Mouse (Mus musculus): ENCODE measurements around the gene Hipk4. TPM values are rescaled to one million over a fixed set of nuclear protein-coding genes. Genes with fewer than 3 reads are reported as not detected.
A peak's percentile ranks its signal among the peaks of the same experiment; 100 is the strongest.

Gene Hipk4
- polyA plus RNA-seq, 1 experiment from 2014 or later = 0.57 TPM

DNA sequence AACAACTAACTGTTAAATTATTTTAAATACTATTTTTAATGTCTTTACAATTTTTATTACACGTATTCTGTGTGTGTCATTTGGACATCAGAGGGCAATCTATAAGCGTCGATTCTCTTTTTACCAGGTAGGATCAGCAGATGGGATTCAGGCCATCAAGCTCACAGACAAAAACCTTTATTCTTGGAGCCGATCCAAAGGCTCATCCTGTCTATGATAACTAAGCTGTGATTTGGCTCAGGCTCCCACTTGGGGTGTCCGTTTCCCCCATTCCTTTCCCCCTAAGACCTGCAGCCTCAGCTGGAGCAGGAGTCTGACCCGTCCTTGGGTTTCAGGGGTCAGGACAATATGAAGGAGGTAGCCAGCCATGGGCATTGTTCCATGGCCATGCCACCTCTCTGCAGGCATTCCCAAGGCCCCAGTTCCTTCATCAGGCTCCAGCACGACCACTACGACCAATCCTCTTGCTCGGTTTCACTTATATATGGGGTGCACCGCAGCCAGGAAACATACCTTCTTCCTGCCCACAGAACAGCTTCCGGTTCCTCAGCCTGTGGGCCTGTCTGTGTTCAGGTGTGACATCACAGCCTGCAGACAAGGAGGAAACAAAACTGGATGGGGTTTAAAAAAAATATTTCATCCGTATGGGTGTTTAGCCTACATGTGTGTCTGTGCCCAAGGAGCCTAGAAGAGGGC is 21.8 kb downstream of the Hipk4 start:
- Histone ChIP-seq H3K27ac (ENCODE audit: low read depth, low read length) (no peak overlapping the region), H3K27me3 (ENCODE audit: control insufficient read depth, insufficient read depth, low read length) (no peaks in the 10 kb centered on the region), H3K4me1 (ENCODE audit: control insufficient read depth, insufficient read depth, low read length) (peaks cover 9% of the 10 kb centered on the region), H3K36me3 (ENCODE audit: control insufficient read depth, insufficient read depth, low read length) (no peaks in the 10 kb centered on the region), H3K4me2 (no peak overlapping the region), H3K9ac (ENCODE audit: low read depth, low read length) (no peak overlapping the region), H3K4me3 (ENCODE audit: low read depth, low read length) (no peak overlapping the region), H3K9me3 (replicated peaks; ENCODE audit: control insufficient read depth, low read length) (no peaks in the 10 kb centered on the region)
- WGBS (ENCODE audit: insufficient replicate concordance) = 77% methylated on average over 12 of the region's 12 CpGs
- no peak for ATAC-seq (replicated peaks; ENCODE audit: insufficient number of reproducible peaks, low FRiP score, low TSS enrichment)

DNA sequence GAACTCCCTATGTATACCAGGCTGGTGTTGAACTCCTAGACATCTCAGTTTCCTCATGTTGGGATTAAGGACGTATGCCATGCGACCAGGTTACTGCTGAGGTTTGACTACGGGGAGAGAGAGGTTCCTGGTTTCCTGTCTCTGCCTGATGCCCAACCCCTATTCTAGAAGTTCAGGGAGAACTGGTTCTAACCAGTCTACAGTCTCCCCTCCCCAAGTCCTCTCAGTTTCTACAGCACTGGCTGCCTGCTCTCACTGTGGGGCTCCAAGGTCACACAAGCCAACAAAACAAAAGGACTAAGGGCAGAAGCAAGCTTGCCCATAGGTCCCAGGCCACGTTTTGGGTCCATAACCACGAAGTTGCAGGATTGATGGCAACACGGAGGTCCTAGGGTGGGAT is 26.5 kb downstream of the Hipk4 start:
- Histone ChIP-seq H3K9me3 (replicated peaks; ENCODE audit: control insufficient read depth, low read length) (no peaks in the 10 kb centered on the region), H3K36me3 (ENCODE audit: control insufficient read depth, insufficient read depth, low read length) (no peaks in the 10 kb centered on the region), H3K4me2 (no peak overlapping the region), H3K27me3 (ENCODE audit: control insufficient read depth, insufficient read depth, low read length) (no peaks in the 10 kb centered on the region), H3K4me1 (ENCODE audit: control insufficient read depth, insufficient read depth, low read length) (peaks cover 7% of the 10 kb centered on the region), H3K4me3 (ENCODE audit: low read depth, low read length) (no peak overlapping the region), H3K9ac (ENCODE audit: low read depth, low read length) (no peak overlapping the region), H3K27ac (ENCODE audit: low read depth, low read length) (no peak overlapping the region)
- 75% methylated on average over 6 of the region's 6 CpGs for WGBS (ENCODE audit: insufficient replicate concordance)
- ATAC-seq (replicated peaks; ENCODE audit: insufficient number of reproducible peaks, low FRiP score, low TSS enrichment) = no peak

GRCm38 (mm10) chr7:27552070-27552469 is 29.0 kb downstream of the Hipk4 start:
- H3K9ac ChIP-seq (ENCODE audit: low read depth, low read length) = peak overlapping the region; percentile 67; the same call in 1 of the 2 replicates

GRCm38 (mm10) chr7:27552931-27553513 is 30.0 kb downstream of the Hipk4 start, which contains the start of the genes Pld3 and 2310022A10Rik:
TSS of gene Pld3 (minus strand) at chr7:27553218.
TSS of gene 2310022A10Rik (plus strand) at chr7:27553233.
- Histone ChIP-seq H3K4me3 (ENCODE audit: low read depth, low read length) (peak within 1 kb of the TSS; percentile 77), H3K27ac (ENCODE audit: low read depth, low read length) (peak within 1 kb of the TSS; percentile 17; the same call in 1 of the 2 replicates), H3K9ac (ENCODE audit: low read depth, low read length) (peak within 1 kb of the TSS; percentile 78), H3K4me2 (peak within 1 kb of the TSS; percentile 75), H3K36me3 (ENCODE audit: control insufficient read depth, insufficient read depth, low read length) (no peaks in the 10 kb centered on the region), H3K27me3 (ENCODE audit: control insufficient read depth, insufficient read depth, low read length) (no peaks in the 10 kb centered on the region), H3K9me3 (replicated peaks; ENCODE audit: control insufficient read depth, low read length) (no peaks in the 10 kb centered on the region), H3K4me1 (ENCODE audit: control insufficient read depth, insufficient read depth, low read length) (peaks cover 7% of the 10 kb centered on the region)
- under 1% methylated on average over 41 of the region's 41 CpGs for WGBS (ENCODE audit: insufficient replicate concordance)
- ATAC-seq (replicated peaks; ENCODE audit: insufficient number of reproducible peaks, low FRiP score, low TSS enrichment) = peak; percentile 99

More at GRCm38 (mm10) chr7:27552070-27552469, 29.0 kb downstream of the Hipk4 start:
- H3K27ac ChIP-seq (ENCODE audit: low read depth, low read length) = 0 out of 2 replicates have a peak overlapping the region, but pooled peaks have one; percentile 10
- peak overlapping the region; percentile 75 for H3K4me2 ChIP-seq
- peak overlapping the region; percentile 77 for H3K4me3 ChIP-seq (ENCODE audit: low read depth, low read length)
- peaks cover 7% of the 10 kb centered on the region for H3K4me1 ChIP-seq (ENCODE audit: control insufficient read depth, insufficient read depth, low read length)
- ATAC-seq (replicated peaks; ENCODE audit: insufficient number of reproducible peaks, low FRiP score, low TSS enrichment) = no peak
- 51% methylated on average over 5 of the region's 5 CpGs for WGBS (ENCODE audit: insufficient replicate concordance)
- H3K9me3 ChIP-seq (replicated peaks; ENCODE audit: control insufficient read depth, low read length) = no peaks in the 10 kb centered on the region
- no peaks in the 10 kb centered on the region for H3K27me3 ChIP-seq (ENCODE audit: control insufficient read depth, insufficient read depth, low read length)
- no peaks in the 10 kb centered on the region for H3K36me3 ChIP-seq (ENCODE audit: control insufficient read depth, insufficient read depth, low read length)

GRCm38 (mm10) chr7:27560291-27560887 is 37.3 kb downstream of the Hipk4 start:
- peaks cover 18% of the 10 kb centered on the region for H3K36me3 ChIP-seq (ENCODE audit: control insufficient read depth, insufficient read depth, low read length)
- H3K27ac ChIP-seq (ENCODE audit: low read depth, low read length) = peak overlapping the region; percentile 65
- H3K27me3 ChIP-seq (ENCODE audit: control insufficient read depth, insufficient read depth, low read length) = no peaks in the 10 kb centered on the region
- H3K9me3 ChIP-seq (replicated peaks; ENCODE audit: control insufficient read depth, low read length) = no peaks in the 10 kb centered on the region
- WGBS (ENCODE audit: insufficient replicate concordance) = 46% methylated on average over 8 of the region's 8 CpGs
- peak overlapping the region; percentile 14 for H3K4me3 ChIP-seq (ENCODE audit: low read depth, low read length)
- peak overlapping the region; percentile 46; the same call in 1 of the 2 replicates for H3K9ac ChIP-seq (ENCODE audit: low read depth, low read length)
- H3K4me1 ChIP-seq (ENCODE audit: control insufficient read depth, insufficient read depth, low read length) = peaks cover 8% of the 10 kb centered on the region
- ATAC-seq (replicated peaks; ENCODE audit: insufficient number of reproducible peaks, low FRiP score, low TSS enrichment) = peak; percentile 39; the same call in 1 of the 2 replicates
- peak overlapping the region; percentile 37 for H3K4me2 ChIP-seq

DNA sequence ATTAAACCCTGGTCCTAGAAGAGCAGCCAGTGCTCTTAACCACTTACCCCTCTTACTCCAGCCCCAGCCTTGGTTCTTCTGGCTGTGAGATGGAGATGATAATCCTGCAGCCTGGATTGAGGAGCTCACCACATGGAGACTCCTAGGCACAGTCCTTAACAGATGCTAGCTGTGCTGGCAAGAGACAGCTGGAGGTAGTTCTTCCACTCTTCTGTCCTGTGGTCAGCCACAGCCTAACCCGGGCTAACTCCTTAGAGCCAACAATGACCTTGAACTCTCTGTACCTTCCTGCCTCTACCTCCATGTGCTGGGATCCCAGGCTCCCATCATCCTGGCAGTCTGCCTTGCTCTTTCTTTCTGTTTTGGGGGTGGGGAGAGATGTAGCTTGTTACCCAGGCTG is 37.9 kb downstream of the Hipk4 start:
- WGBS (ENCODE audit: insufficient replicate concordance) = 88% methylated on average over 1 of the region's 1 CpGs
- peaks cover 8% of the 10 kb centered on the region for H3K4me1 ChIP-seq (ENCODE audit: control insufficient read depth, insufficient read depth, low read length)
- no peak overlapping the region for H3K27ac ChIP-seq (ENCODE audit: low read depth, low read length)
- H3K4me3 ChIP-seq (ENCODE audit: low read depth, low read length) = no peak overlapping the region
- H3K9ac ChIP-seq (ENCODE audit: low read depth, low read length) = no peak overlapping the region
- no peaks in the 10 kb centered on the region for H3K27me3 ChIP-seq (ENCODE audit: control insufficient read depth, insufficient read depth, low read length)
- no peak overlapping the region for H3K4me2 ChIP-seq
- no peak for ATAC-seq (replicated peaks; ENCODE audit: insufficient number of reproducible peaks, low FRiP score, low TSS enrichment)
- peaks cover 21% of the 10 kb centered on the region for H3K36me3 ChIP-seq (ENCODE audit: control insufficient read depth, insufficient read depth, low read length)
- no peaks in the 10 kb centered on the region for H3K9me3 ChIP-seq (replicated peaks; ENCODE audit: control insufficient read depth, low read length)

- ATAC-seq (replicated peaks; ENCODE audit: insufficient number of reproducible peaks, low FRiP score, low TSS enrichment) = no peak
- 87% methylated on average over 5 of the region's 5 CpGs for WGBS (ENCODE audit: insufficient replicate concordance)
- Histone ChIP-seq H3K27ac (ENCODE audit: low read depth, low read length) (no peak overlapping the region), H3K4me3 (ENCODE audit: low read depth, low read length) (no peak overlapping the region), H3K36me3 (ENCODE audit: control insufficient read depth, insufficient read depth, low read length) (peaks cover 37% of the 10 kb centered on the region), H3K4me2 (no peak overlapping the region), H3K9me3 (replicated peaks; ENCODE audit: control insufficient read depth, low read length) (no peaks in the 10 kb centered on the region), H3K4me1 (ENCODE audit: control insufficient read depth, insufficient read depth, low read length) (no peaks in the 10 kb centered on the region), H3K27me3 (ENCODE audit: control insufficient read depth, insufficient read depth, low read length) (no peaks in the 10 kb centered on the region), H3K9ac (ENCODE audit: low read depth, low read length) (no peak overlapping the region)
Observed at GRCm38 (mm10) chr7:27569580-27570224, 46.6 kb downstream of the Hipk4 start.

DNA sequence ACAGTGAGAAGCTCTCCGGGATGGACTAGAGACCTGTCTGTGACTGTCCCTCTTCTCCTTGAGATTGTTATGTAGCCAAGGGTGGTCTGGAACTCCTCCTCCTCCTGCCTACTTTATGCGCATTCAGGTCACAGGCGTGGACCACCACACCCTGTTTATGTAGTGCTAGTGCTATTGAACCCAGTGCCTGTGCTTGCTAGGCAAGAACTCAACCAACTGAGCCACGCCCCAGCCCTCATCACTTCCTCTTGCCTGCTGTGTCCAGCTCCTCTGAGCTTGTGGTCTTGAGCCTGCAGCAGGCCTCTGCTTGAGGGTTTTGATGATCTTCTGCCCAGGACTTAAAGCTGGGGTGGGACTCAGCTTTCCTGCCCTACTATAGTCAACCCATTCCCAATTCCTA is 49.1 kb downstream of the Hipk4 start:
- H3K4me1 ChIP-seq (ENCODE audit: control insufficient read depth, insufficient read depth, low read length) = no peaks in the 10 kb centered on the region
- H3K27me3 ChIP-seq (ENCODE audit: control insufficient read depth, insufficient read depth, low read length) = no peaks in the 10 kb centered on the region
- no peak overlapping the region for H3K9ac ChIP-seq (ENCODE audit: low read depth, low read length)
- H3K27ac ChIP-seq (ENCODE audit: low read depth, low read length) = no peak overlapping the region
- H3K4me2 ChIP-seq = no peak overlapping the region
- no peak for ATAC-seq (replicated peaks; ENCODE audit: insufficient number of reproducible peaks, low FRiP score, low TSS enrichment)
- 95% methylated on average over 4 of the region's 4 CpGs for WGBS (ENCODE audit: insufficient replicate concordance)
- H3K9me3 ChIP-seq (replicated peaks; ENCODE audit: control insufficient read depth, low read length) = no peaks in the 10 kb centered on the region
- H3K4me3 ChIP-seq (ENCODE audit: low read depth, low read length) = no peak overlapping the region
- peaks cover 36% of the 10 kb centered on the region for H3K36me3 ChIP-seq (ENCODE audit: control insufficient read depth, insufficient read depth, low read length)
